In the genomic region with DNA sequence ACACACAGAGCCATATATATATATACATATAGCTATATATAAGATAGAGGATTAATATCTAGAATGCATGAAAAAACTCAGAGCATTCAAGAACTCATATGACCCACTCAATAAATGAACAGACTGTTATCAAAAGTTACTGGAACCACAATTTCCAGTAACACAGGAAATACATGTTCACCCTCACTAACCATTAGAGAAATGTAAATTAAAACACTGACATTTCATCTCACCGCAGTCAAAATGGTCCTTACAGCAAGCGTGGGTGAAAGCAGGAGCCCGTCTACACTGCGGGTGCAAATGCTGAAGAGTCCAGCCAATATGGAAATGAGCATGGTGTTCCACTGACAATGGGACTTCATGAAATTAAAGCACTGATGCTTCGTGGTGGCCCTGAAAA, we compare ENCODE assay signal across 28 mouse cellular contexts. TPM values are rescaled to one million over a fixed set of nuclear protein-coding genes. Genes with fewer than 3 reads are reported as not detected.
DNase-seq lines count a peak whose midpoint lies in the region; ATAC-seq lines count a peak whose summit lies in the region.
"Had no signal": no experiment of that assay in that cellular context is flagged by ENCODE, and none has a peak within 500 bp of the region (broad histone marks: within the 10 kb centered on the region; RNA-seq: fewer than 3 reads in every experiment).

No protein-coding gene starts in this region.

- no peaks in the 10 kb centered on the region for H3K27me3 ChIP-seq in midbrain, embryonic 16.5 days (ENCODE audit: control insufficient read depth, insufficient read depth, low read depth, low read length)
- H3K27me3 ChIP-seq: forebrain, embryonic 13.5 days; hindbrain, embryonic 13.5 days had no signal

- H3K27ac ChIP-seq in midbrain, embryonic 16.5 days (ENCODE audit: low read length) = no peak overlapping the region
- H3K27ac ChIP-seq: forebrain, embryonic 10.5 days; forebrain, embryonic 13.5 days; gastrocnemius, adult 2 months; hindbrain, embryonic 10.5 days; hindbrain, embryonic 13.5 days had no signal

- peak; percentile 76 for ATAC-seq in activated CD4-positive, CD25-positive, alpha-beta regulatory T cell, adult 4 months
- ATAC-seq in midbrain, embryonic 16.5 days = no peak
- ATAC-seq: forebrain, embryonic 13.5 days; forebrain, embryonic 16.5 days; hindbrain, embryonic 16.5 days; intestine, postnatal 0 days had no signal

- no peaks in the 10 kb centered on the region for H3K9me3 ChIP-seq in midbrain, embryonic 16.5 days (replicated peaks; ENCODE audit: control insufficient read depth, low read length, poor library complexity, severe bottlenecking)
- H3K9me3 ChIP-seq: forebrain, embryonic 10.5 days; forebrain, embryonic 13.5 days; hindbrain, embryonic 10.5 days; hindbrain, embryonic 13.5 days had no signal

- 90% methylated on average over 5 of the region's 5 CpGs for WGBS in midbrain, embryonic 16.5 days

- no peaks in the 10 kb centered on the region for H3K4me1 ChIP-seq in midbrain, embryonic 16.5 days (ENCODE audit: control insufficient read depth, insufficient read depth, low read length)
- H3K4me1 ChIP-seq: forebrain, embryonic 10.5 days; forebrain, embryonic 13.5 days; hindbrain, embryonic 10.5 days; hindbrain, embryonic 13.5 days had no signal

- no peak overlapping the region for H3K9ac ChIP-seq in midbrain, embryonic 16.5 days (ENCODE audit: low read depth, low read length)
- H3K9ac ChIP-seq: forebrain, embryonic 13.5 days; hindbrain, embryonic 13.5 days had no signal

- no peak overlapping the region for H3K4me3 ChIP-seq in midbrain, embryonic 16.5 days (ENCODE audit: low read depth, low read length)
- H3K4me3 ChIP-seq: forebrain, embryonic 10.5 days; forebrain, embryonic 13.5 days; gastrocnemius, adult 2 months; hindbrain, embryonic 10.5 days; hindbrain, embryonic 13.5 days had no signal

- H3K36me3 ChIP-seq in midbrain, embryonic 16.5 days (ENCODE audit: control insufficient read depth, insufficient read depth, low read length) = no peaks in the 10 kb centered on the region
- H3K36me3 ChIP-seq: forebrain, embryonic 10.5 days; hindbrain, embryonic 10.5 days; hindbrain, embryonic 13.5 days had no signal

- DNase-seq in CD4-positive helper T cell, adult 2 months (ENCODE audit: low read depth, low spot score) = peak; percentile 46
- peak; percentile 54 for DNase-seq in induced T-regulatory cell, adult 2 months (ENCODE audit: low read depth)
- no peak for DNase-seq in spleen, postnatal 36 days (ENCODE audit: low spot score in 2 of 2)
- no peak for DNase-seq in spleen, postnatal 4 days (ENCODE audit: low spot score in 2 of 2)
- DNase-seq: adrenal gland, adult 2 months; adrenal gland, postnatal 14 days; cerebellum, adult 11 months; cerebellum, adult 2 months; cerebellum, adult 9-11 months; cerebellum, postnatal 36 days; gastrocnemius, adult 2 months; gastrocnemius, postnatal 14 days; heart, adult 11 months had no signal

- H3K4me2 ChIP-seq in midbrain, embryonic 16.5 days (ENCODE audit: low read length) = no peak overlapping the region
- H3K4me2 ChIP-seq: forebrain, embryonic 13.5 days; heart, embryonic 11.5 days; hindbrain, embryonic 13.5 days had no signal

RNA-seq across cellular contexts. Expression of a gene that starts 13.9 kb away (rescaled TPM):
- 10 to 100 TPM; 18.8 to 23.6 TPM for polyA plus RNA-seq in activated CD4-positive, CD25-positive, alpha-beta regulatory T cell, adult 4 months (2017; shearing (Covaris generic))
- polyA plus RNA-seq in midbrain, embryonic 16.5 days (2015; fragmentation: Nextera tagmentation; extraction: Ambion mirVana) = 0.10 and 0.14 TPM in 2 replicates
- polyA plus RNA-seq: embryonic facial prominence, embryonic 11.5 days; forebrain, embryonic 10.5 days; heart, embryonic 11.5 days had no signal

RNA-seq across cellular contexts. Expression of a gene that starts 40.4 kb away (rescaled TPM):
- not detected for polyA plus RNA-seq in activated CD4-positive, CD25-positive, alpha-beta regulatory T cell, adult 4 months (2017; shearing (Covaris generic))
- polyA plus RNA-seq in midbrain, embryonic 16.5 days (2015; fragmentation: Nextera tagmentation; extraction: Ambion mirVana) = 0.37 and 0.59 TPM in 2 replicates
- polyA plus RNA-seq: adrenal gland, adult 2 months; embryonic facial prominence, embryonic 11.5 days; embryonic facial prominence, embryonic 14.5 days; forebrain, embryonic 10.5 days; forebrain, embryonic 13.5 days; heart, embryonic 11.5 days; heart, embryonic 14.5 days; heart, postnatal 0 days; intestine, embryonic 14.5 days; intestine, postnatal 0 days had no signal

Comparison
In these comparisons a context has a peak if more than half of its experiments do, and no peak if none do; other contexts are left out.
1. DNase-seq: peak in CD4-positive helper T cell, adult 2 months (single experiment) and induced T-regulatory cell, adult 2 months (single experiment); none in spleen, postnatal 36 days (0 of 2) and spleen, postnatal 4 days (0 of 2).
2. RNA of a gene that starts 13.9 kb away (polyA plus RNA-seq): 18.8 to 23.6 TPM in activated CD4-positive, CD25-positive, alpha-beta regulatory T cell, adult 4 months; 0.10 to 0.14 TPM in midbrain, embryonic 16.5 days; every median in the first group is over 10 times any median in the second.